Comparison of ENCODE assay signal across 8 mouse cellular contexts in the genomic region with DNA sequence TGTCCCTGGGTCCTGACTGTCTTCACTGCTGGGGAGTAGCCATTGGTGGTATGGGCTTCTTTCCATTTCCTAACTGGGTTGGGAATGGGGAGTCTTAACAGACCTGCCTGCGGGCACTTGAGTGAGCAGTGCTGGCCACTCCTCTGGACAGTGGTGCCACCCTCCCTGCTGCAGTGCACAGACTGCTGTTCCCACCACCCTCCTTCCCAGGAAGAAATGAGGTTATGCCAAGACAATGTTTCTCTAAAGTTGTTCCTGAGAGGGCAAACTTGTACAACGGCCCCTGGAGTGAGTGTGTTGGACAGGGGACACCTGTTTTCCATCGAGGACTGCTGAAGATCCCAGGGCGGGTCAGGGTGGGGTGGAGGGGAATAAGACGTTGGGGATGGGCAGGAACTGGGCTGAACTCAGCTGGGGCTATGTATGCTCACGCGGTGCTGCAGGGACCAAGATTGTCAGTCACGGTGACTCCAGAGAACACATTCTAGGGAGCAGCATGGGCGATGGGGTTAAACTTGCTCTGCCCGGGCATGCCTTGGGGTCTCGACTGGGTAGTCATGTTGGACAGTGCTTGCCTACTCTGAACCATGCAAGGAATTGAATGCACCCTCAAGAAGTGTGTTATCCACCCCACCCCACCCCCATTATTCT. TPM values are rescaled to one million over a fixed set of nuclear protein-coding genes. Genes with fewer than 3 reads are reported as not detected.
DNase-seq lines count a peak whose midpoint lies in the region; ATAC-seq and TF ChIP-seq lines count a peak whose summit lies in the region.

No protein-coding gene starts in this region.

- H3K9ac ChIP-seq in heart, embryonic 13.5 days: peak overlapping the region; percentile 98
- H3K9ac ChIP-seq in liver, embryonic 13.5 days: peak overlapping the region; percentile 83

- peaks cover 54% of the 10 kb centered on the region for H3K36me3 ChIP-seq in E14TG2a.4 (ENCODE audit: insufficient read depth, low read length)
- peaks cover 34% of the 10 kb centered on the region for H3K36me3 ChIP-seq in heart, embryonic 13.5 days
- no peaks in the 10 kb centered on the region for H3K36me3 ChIP-seq in liver, embryonic 13.5 days

- peak overlapping the region; percentile 93 for H3K4me3 ChIP-seq in cerebellum, adult 2 months (replicated peaks; ENCODE audit: insufficient read depth, low read depth, low read length)
- peak overlapping the region; percentile 99 for H3K4me3 ChIP-seq in E14TG2a.4 (replicated peaks; ENCODE audit: low read length)
- H3K4me3 ChIP-seq in heart, embryonic 13.5 days: peak overlapping the region; percentile 87
- H3K4me3 ChIP-seq in liver, embryonic 13.5 days (replicated peaks): peak overlapping the region; percentile 79

- peak overlapping the region; percentile 98 for H3K4me2 ChIP-seq in heart, embryonic 13.5 days
- H3K4me2 ChIP-seq in liver, embryonic 13.5 days: peak overlapping the region; percentile 95

- H3K4me1 ChIP-seq in cerebellum, adult 2 months (ENCODE audit: control insufficient read depth, insufficient read depth, low read length): peaks cover 34% of the 10 kb centered on the region
- H3K4me1 ChIP-seq in E14TG2a.4 (replicated peaks; ENCODE audit: low read depth, low read length): peaks cover 78% of the 10 kb centered on the region
- peaks cover 84% of the 10 kb centered on the region for H3K4me1 ChIP-seq in heart, embryonic 13.5 days
- H3K4me1 ChIP-seq in liver, embryonic 13.5 days (replicated peaks): peaks cover 82% of the 10 kb centered on the region

- no peak for TF ChIP-seq CTCF in cerebellum, adult 2 months (IDR thresholded peaks at IDR 0.05; ENCODE audit: borderline replicate concordance, insufficient read depth, low read depth, low read length)
- TF ChIP-seq CTCF in E14TG2a.4 (conservative IDR thresholded peaks at IDR 0.05; ENCODE audit: low read length): no peak

- WGBS in cerebellum, adult 2 months: 10% methylated on average over 11 of the region's 11 CpGs
- 19% methylated on average over 11 of the region's 11 CpGs for WGBS in heart, embryonic 13.5 days
- 16% methylated on average over 11 of the region's 11 CpGs for WGBS in liver, embryonic 13.5 days (ENCODE audit: insufficient replicate concordance)

- peak; percentile 15 to 17 for DNase-seq in cerebellum, adult 2 months
- DNase-seq in liver, embryonic 13.5 days: no peak
- DNase-seq in thymus, postnatal 0 days (ENCODE audit: low spot score): no peak
- DNase-seq in B cell, adult 2 months: no peak
- no peak for DNase-seq in embryo, embryonic 9.5 days (ENCODE audit: extremely low spot score)

- peaks cover 4% of the 10 kb centered on the region; the same call in 1 of the 2 replicates for H3K9me3 ChIP-seq in E14TG2a.4 (ENCODE audit: low read length)
- H3K9me3 ChIP-seq in heart, embryonic 13.5 days: no peaks in the 10 kb centered on the region
- H3K9me3 ChIP-seq in liver, embryonic 13.5 days (replicated peaks): no peaks in the 10 kb centered on the region

- no peak overlapping the region for H3K27ac ChIP-seq in cerebellum, adult 2 months (ENCODE audit: insufficient read depth, low read length)
- peak overlapping the region; percentile 98 for H3K27ac ChIP-seq in heart, embryonic 13.5 days (replicated peaks)
- H3K27ac ChIP-seq in liver, embryonic 13.5 days: peak overlapping the region; percentile 27; the same call in 1 of the 2 replicates

- no peaks in the 10 kb centered on the region for H3K27me3 ChIP-seq in cerebellum, adult 2 months (ENCODE audit: control insufficient read depth, insufficient read depth, low read length)
- no peaks in the 10 kb centered on the region for H3K27me3 ChIP-seq in E14TG2a.4 (ENCODE audit: insufficient read depth, low read length)
- no peaks in the 10 kb centered on the region for H3K27me3 ChIP-seq in heart, embryonic 13.5 days (replicated peaks)
- H3K27me3 ChIP-seq in liver, embryonic 13.5 days: no peaks in the 10 kb centered on the region

- no peak for TF ChIP-seq POLR2A in cerebellum, adult 2 months (IDR thresholded peaks at IDR 0.05; ENCODE audit: borderline replicate concordance, insufficient read depth, low read length)

- ATAC-seq in cerebellum, adult (ENCODE audit: insufficient number of reproducible peaks, low FRiP score, low TSS enrichment): no peak
- ATAC-seq in heart, embryonic 13.5 days (ENCODE audit: extremely low read depth, insufficient number of reproducible peaks, low FRiP score, low TSS enrichment): no peak
- no peak for ATAC-seq in liver, embryonic 13.5 days (ENCODE audit: low read depth)

RNA-seq across cellular contexts. Expression of a gene that starts 1.5 kb away (rescaled TPM):
- 841 and 916 TPM in 2 replicates for polyA plus RNA-seq in cerebellum, adult 2 months (2012; rRNA removed)
- 750 and 845 TPM in 2 replicates for polyA plus RNA-seq in heart, embryonic 13.5 days (2015; fragmentation: Nextera tagmentation; extraction: Ambion mirVana)
- 130 and 131 TPM in 2 replicates for polyA plus RNA-seq in liver, embryonic 13.5 days (2015; fragmentation: Nextera tagmentation; extraction: Ambion mirVana)
- polyA plus RNA-seq in thymus, postnatal 0 days (2015; fragmentation: Nextera tagmentation; extraction: Ambion mirVana): 228 and 233 TPM in 2 replicates

RNA-seq across cellular contexts. Expression of a gene that starts 15.0 kb away (rescaled TPM):
- polyA plus RNA-seq in cerebellum, adult 2 months (2012; rRNA removed): 101 and 106 TPM in 2 replicates
- polyA plus RNA-seq in heart, embryonic 13.5 days (2015; fragmentation: Nextera tagmentation; extraction: Ambion mirVana): 58.2 and 60.7 TPM in 2 replicates
- 44.2 and 45.3 TPM in 2 replicates for polyA plus RNA-seq in liver, embryonic 13.5 days (2015; fragmentation: Nextera tagmentation; extraction: Ambion mirVana)
- 68.5 and 72.3 TPM in 2 replicates for polyA plus RNA-seq in thymus, postnatal 0 days (2015; fragmentation: Nextera tagmentation; extraction: Ambion mirVana)

RNA-seq across cellular contexts. Expression of a gene that starts 40.4 kb away (rescaled TPM):
- polyA plus RNA-seq in cerebellum, adult 2 months (2012; rRNA removed): 0.10 and 0.13 TPM in 2 replicates
- polyA plus RNA-seq in heart, embryonic 13.5 days (2015; fragmentation: Nextera tagmentation; extraction: Ambion mirVana): 3.5 and 4.4 TPM in 2 replicates
- polyA plus RNA-seq in liver, embryonic 13.5 days (2015; fragmentation: Nextera tagmentation; extraction: Ambion mirVana): 0.73 and 0.75 TPM in 2 replicates
- polyA plus RNA-seq in thymus, postnatal 0 days (2015; fragmentation: Nextera tagmentation; extraction: Ambion mirVana): 0.98 and 1.5 TPM in 2 replicates

RNA-seq across cellular contexts. Expression of a gene that starts 49.2 kb away (rescaled TPM):
- 0.25 and 0.32 TPM in 2 replicates for polyA plus RNA-seq in cerebellum, adult 2 months (2012; rRNA removed)
- 4.9 and 5.9 TPM in 2 replicates for polyA plus RNA-seq in heart, embryonic 13.5 days (2015; fragmentation: Nextera tagmentation; extraction: Ambion mirVana)
- polyA plus RNA-seq in liver, embryonic 13.5 days (2015; fragmentation: Nextera tagmentation; extraction: Ambion mirVana): 89.4 and 99.6 TPM in 2 replicates
- 44.5 and 58.2 TPM in 2 replicates for polyA plus RNA-seq in thymus, postnatal 0 days (2015; fragmentation: Nextera tagmentation; extraction: Ambion mirVana)

RNA-seq across cellular contexts. Expression of a gene that starts 52.1 kb away (rescaled TPM):
- 0.54 and 1.6 TPM in 2 replicates for polyA plus RNA-seq in cerebellum, adult 2 months (2012; rRNA removed)
- polyA plus RNA-seq in heart, embryonic 13.5 days (2015; fragmentation: Nextera tagmentation; extraction: Ambion mirVana): 15.0 and 15.6 TPM in 2 replicates
- polyA plus RNA-seq in liver, embryonic 13.5 days (2015; fragmentation: Nextera tagmentation; extraction: Ambion mirVana): 0.27 and 0.57 TPM in 2 replicates
- 0.29 and 1.0 TPM in 2 replicates for polyA plus RNA-seq in thymus, postnatal 0 days (2015; fragmentation: Nextera tagmentation; extraction: Ambion mirVana)

Comparison
In these comparisons a context has a peak if more than half of its experiments do, and no peak if none do; other contexts are left out.
1. DNase-seq: peak in cerebellum, adult 2 months (2 of 2); none in liver, embryonic 13.5 days (single experiment), thymus, postnatal 0 days (single experiment), B cell, adult 2 months (0 of 2) and embryo, embryonic 9.5 days (single experiment).
2. Peak in every context shown above with its lines, with median percentiles within 50 percentile points of each other: H3K4me3 ChIP-seq.